Mouse (Mus musculus): ENCODE measurements at regions not wholly inside any gene's neighbourhood (a gene's known extent, or its start where the extent isn't known, plus 50 kb on each side); places are given as distances from the start of the nearest gene placed in this dataset.
"Not testable (repeated sequence)": the region's sequence is repeated elsewhere in the genome, so short reads cannot be mapped to it uniquely, and the experiment has no call there.

DNA sequence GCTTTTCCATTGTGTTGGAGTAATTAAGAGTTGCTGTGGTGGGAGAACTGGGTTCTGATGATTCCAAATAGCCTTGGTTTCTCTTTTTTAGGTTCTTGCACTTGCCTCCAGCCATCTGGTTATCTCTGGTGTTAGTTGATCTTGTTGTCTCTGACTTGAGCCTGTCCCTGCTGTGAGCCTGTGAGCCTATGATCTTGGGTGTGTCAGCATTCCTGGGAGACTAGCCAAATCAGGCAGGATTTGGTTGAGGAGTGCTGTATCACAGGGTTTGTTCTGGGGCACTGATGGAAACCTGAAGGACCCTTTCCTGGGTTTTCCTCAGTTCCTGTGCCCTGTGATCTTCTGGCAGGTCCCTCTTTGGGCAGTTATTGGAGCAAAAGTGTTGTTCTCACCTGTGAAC is 406.8 kb upstream of the Ppp6c start:
- in situ Hi-C loops (cut with MboI, MseI) = no loop called here

DNA sequence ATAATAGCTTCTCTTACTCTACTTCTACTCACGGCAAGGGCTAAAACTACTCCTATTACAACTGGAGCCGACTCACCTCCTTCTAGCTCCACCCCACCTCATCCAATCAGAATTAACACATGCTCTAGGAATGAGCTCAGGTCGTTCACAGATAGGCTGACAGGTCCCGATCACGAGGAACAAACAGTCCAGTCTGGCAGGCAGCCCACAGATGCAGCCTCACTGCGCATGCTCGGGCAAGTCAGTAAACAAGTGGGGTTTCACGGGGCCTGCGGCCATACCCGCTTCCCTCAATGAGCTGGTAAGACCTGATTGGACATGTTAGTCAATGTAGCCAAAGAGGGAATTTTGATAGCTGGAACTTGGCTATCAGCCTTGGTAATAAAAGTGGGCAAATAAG is 388.0 kb upstream of the Ppp6c start:
- in situ Hi-C loops (cut with MboI, MseI) = no loop called here

DNA sequence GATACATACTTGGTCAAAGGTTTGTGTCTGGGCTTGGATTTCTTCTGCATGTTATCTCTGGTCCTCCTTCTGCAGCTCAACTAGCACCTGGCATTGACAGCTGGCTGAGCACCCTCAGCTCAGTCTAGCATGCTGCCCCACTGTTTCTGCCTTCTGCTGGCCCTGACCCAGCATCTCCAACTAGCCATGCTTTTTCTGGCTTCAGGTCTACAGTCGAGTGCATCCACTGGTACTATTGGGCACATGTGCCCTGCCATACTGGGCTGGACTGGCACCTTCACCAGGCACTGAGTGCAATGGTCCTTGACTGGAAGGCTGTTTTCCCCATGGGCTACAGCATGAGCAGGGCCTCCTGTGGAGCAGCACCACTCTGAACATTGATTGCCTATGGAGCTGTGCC is 386.6 kb upstream of the Ppp6c start:
- in situ Hi-C loops (cut with MboI, MseI) = no loop called here

DNA sequence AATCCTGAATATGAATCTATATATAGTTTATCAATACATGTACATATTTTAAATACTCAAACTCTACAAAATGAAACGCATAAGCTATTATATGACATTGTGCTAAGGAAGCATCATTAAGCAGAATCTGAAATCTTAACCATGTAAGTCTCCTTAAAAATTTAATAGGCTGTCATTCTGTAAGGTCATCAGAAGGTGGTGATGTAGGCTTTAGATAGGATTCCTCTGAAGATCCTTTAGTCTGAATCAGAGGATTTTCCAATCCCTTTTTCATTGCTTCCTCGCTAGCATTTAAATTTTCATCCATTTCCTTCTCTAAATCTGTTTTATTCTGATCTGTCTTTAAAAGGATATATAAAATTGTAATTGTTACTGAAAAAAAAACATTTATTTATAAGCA is 386.0 kb upstream of the Ppp6c start:
- in situ Hi-C loops (cut with MboI, MseI) = no loop called here

DNA sequence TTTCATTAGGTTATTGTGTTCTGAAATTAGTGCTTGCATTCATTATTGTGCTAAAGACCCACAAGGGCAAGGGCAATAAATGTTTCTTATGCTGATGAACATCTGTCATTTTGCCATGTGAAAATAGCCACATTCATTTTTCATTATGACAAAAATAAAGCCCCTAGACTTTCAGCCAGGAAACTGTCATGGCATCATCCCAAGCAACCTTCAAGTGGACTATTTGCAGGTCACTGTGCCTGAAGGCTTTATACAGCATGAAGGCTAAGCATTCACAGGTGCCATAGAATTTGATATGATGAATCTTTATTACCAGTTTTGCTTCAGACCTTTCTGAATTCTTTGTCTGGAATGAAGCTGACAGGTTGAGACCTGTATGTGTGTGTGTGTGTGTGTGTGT is 376.0 kb upstream of the Ppp6c start:
- in situ Hi-C loops (cut with MboI, MseI) = no loop called here

DNA sequence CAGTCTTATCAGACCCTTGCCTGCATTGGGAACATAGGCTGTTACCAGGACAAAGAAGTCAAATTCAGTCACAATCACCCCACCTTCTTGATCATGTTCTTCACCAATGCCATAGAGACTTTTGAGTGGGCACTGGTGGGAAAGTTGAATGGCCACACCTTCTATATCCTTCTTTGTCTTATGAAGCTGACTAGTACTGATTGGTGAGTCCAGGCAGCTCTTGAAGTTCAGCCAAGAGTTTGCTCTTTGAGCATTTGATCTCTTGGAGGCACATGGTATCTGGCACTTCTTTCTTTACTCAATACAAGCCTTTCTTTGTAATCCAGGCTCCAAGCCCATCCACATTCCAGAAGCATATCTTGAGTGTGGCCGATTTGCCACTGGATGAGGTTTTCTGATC is 331.9 kb upstream of the Ppp6c start:
- in situ Hi-C loops (cut with MboI, MseI) = loop anchor here in 1 of 2 experiments (5.0 to 25.0 kb wide), 2 partner anchors 36 to 1146 kb away; no protein-coding TSS in a partner anchor

DNA sequence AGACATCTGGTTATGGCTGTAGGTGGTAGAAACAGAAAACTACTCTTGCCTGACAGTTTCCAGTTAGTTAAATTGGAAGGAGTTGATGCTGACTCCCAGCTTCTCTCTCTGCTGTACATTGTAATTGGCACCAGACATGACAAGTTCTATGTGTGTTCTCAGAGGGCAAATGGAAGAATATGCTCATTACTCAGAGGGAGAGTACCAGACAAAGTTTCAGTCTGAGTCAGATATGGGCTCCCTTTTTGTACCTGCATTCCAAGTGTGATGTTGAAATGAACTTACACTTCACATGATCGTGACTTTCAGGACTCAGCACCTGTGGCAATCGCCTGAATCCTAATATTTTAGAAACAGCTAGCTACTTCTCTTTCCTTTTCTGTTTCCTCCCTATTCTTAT is 281.7 kb upstream of the Ppp6c start:
- in situ Hi-C loops (cut with MboI, MseI) = no loop called here

DNA sequence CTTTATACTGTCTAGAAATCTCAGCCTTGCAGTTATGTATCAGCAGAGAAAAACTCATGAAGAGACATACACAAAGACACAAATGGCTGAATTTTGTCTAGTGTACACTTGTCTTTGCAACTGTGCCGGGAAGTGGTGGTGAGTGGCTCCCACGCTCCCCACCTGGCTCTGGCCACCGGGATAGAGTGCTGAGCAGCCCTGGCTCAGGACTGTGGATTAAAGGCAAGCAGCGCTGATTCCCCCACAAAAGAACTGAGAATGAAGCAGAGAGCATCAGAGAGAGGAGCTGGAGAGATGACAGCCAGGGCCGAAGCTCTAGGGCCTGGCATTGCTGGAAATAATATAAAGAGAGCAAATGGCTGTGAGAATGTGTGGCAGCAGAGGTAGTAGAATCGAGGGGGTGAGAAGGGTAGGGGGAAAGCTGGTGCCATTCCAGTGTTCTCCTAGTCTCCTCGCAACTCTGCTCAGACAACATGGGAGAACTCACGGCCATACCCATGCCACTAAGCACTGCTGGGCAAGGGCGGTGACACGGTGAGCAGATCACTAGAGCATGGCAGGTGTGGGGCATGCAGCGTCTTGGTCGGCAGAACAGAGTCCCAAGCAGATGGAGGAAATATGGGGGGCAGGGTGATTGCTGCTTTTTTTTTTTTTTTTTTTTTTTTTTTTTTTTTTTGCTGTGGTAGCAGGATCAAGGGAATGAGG is 257.1 kb upstream of the Ppp6c start:
- in situ Hi-C loops (cut with MboI, MseI) = loop anchor here in 1 of 2 experiments (25.0 kb wide), 1 partner anchor 1504 kb away; no protein-coding TSS in a partner anchor

DNA sequence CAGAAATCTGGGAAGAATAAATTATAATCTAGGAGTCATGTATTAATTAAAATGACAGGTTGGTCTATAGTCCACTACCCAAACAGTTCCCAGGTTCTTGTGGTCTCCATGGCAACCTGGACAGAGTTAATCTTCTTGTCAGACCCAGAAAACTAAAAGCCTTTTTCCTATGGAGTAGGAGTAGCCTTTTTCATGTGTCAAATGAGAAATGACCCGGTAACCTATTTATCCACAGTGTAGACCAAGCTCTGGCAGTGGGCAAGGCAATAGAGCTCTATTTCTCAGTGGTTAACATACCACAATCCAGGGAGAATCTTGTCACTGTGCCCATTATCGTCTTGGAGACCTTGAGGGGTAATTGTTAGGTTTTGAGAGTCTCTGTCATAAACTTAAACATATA is 256.4 kb upstream of the Ppp6c start:
- in situ Hi-C loops (cut with MboI, MseI) = loop anchor here in 1 of 2 experiments (25.0 kb wide), 1 partner anchor 1505 kb away; no protein-coding TSS in a partner anchor

DNA sequence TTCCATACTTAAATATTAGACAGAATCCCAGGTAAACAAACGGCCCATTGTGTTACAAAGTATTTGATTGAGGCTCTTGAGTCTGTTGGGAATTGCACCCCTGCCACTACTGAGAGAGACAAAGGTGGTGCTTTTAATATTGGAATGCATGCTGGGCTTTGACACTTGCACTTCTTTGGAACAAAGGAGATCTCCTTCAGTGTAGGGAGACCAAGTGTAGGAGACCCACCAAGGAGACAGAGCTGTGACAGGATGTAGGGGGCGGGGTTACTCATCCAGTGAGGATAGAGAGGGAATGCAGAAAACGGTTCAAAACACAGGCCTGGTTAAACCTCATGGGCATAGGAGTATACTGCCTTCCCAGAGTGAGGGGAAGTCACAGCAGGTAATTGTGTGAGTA is 254.0 kb upstream of the Ppp6c start:
- in situ Hi-C loops (cut with MboI, MseI) = loop anchor here in 1 of 2 experiments (25.0 kb wide), 1 partner anchor 1507 kb away; no protein-coding TSS in a partner anchor

DNA sequence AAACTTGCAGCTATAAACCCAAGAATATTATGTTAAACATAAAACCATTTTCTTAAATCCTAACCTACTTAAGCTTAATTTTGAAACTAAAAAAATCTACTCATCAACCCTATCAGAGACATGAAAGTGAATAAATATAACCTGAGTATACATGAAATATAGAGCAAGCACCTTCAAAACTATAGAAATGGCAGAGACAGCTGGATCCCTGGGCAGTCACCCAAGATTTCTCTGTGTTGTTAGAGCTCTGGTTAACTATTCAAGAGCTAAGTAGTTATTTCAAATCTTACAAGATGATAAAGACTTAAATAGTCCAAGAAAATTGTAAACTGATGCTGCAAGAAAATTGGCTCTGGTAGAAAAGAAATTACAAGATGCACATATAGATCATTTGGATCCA is 246.7 kb upstream of the Ppp6c start:
- in situ Hi-C loops (cut with MboI, MseI) = not testable (repeated sequence)
